Mouse (Mus musculus) WW6 (cell line): ENCODE data around the gene Zscan4-ps1.
"Not testable (repeated sequence)": the region's sequence is repeated elsewhere in the genome, so short reads cannot be mapped to it uniquely, and the experiment has no call there.

Experiments used
- DNase-seq: peaks from one replicate; pipeline ENCODE4 v3.0.0-alpha.2; 2013; ENCODE audit warnings: low read depth, low spot score

Zscan4-ps1 gene

GRCm38 (mm10) chr7:11069591-11069990 is at the start of gene Zscan4-ps1:
Gene Zscan4-ps1, minus strand, starts transcription at chr7:11069691.
- not testable (repeated sequence) for DNase-seq
